8 mouse cellular contexts compared by ENCODE assay signal in genomic region chr7:89891856-89892255, GRCm38 (mm10). TPM values are rescaled to one million over a fixed set of nuclear protein-coding genes. Genes with fewer than 3 reads are reported as not detected.
DNase-seq lines count a peak whose midpoint lies in the region; ATAC-seq lines count a peak whose summit lies in the region.

No protein-coding gene starts in this region.

- DNase-seq in heart, postnatal 4 days = peak; percentile 22
- no peak for DNase-seq in heart, adult 8-10 months (ENCODE audit: low spot score)
- peak; percentile 25 for DNase-seq in testis, postnatal 14 days (ENCODE audit: low spot score)
- DNase-seq in testis, postnatal 10 days (ENCODE audit: low spot score) = no peak
- DNase-seq in c-Kit-negative CD71-positive TER-119-positive erythroid progenitor cells, embryonic 14.5 days (ENCODE audit: low read depth, low spot score) = peak; percentile 8
- peak; percentile 39 for DNase-seq in retina, postnatal 1 day
- no peak for DNase-seq in layer of hippocampus, adult 11-12 months (ENCODE audit: low spot score)

- no peak for ATAC-seq in megakaryocyte, adult 5-6 weeks (ENCODE audit: poor library complexity, severe bottlenecking)

RNA-seq across cellular contexts. Expression of gene Ccdc81, which starts 11.6 kb away (rescaled TPM):
- not detected for total RNA-seq in heart, postnatal 4 days (2021)
- not detected for total RNA-seq in heart, adult 8-10 months (2022)
- total RNA-seq in megakaryocyte, adult 5-6 weeks (2015) = not detected in 2 replicates
- total RNA-seq in megakaryocyte, adult 5-6 weeks (2017) = 0.04 TPM in 1 of 2 replicates, not detected in the other

RNA-seq across cellular contexts. Expression of gene Hikeshi, which starts 49.1 kb away (rescaled TPM):
- total RNA-seq in heart, postnatal 4 days (2021) = 10 to 100 TPM; 68.1 to 73.4 TPM
- 10 to 100 TPM; 62.4 to 95.6 (median 84.5) TPM for total RNA-seq in heart, adult 8-10 months (2022)
- total RNA-seq in megakaryocyte, adult 5-6 weeks (2015) = 52.8 and 57.4 TPM in 2 replicates
- total RNA-seq in megakaryocyte, adult 5-6 weeks (2017) = 62.7 and 90.2 TPM in 2 replicates

Comparison
In these comparisons a context has a peak if more than half of its experiments do, and no peak if none do; other contexts are left out.
1. DNase-seq: peak in heart, postnatal 4 days (single experiment), testis, postnatal 14 days (single experiment), c-Kit-negative CD71-positive TER-119-positive erythroid progenitor cells, embryonic 14.5 days (single experiment) and retina, postnatal 1 day (single experiment); none in heart, adult 8-10 months (single experiment), testis, postnatal 10 days (single experiment) and layer of hippocampus, adult 11-12 months (single experiment).